Mouse (Mus musculus): ENCODE results near the gene Fcho1.
A peak's percentile ranks its signal among the peaks of the same experiment; 100 is the strongest.

Gene Fcho1

GRCm38 (mm10) chr8:71665331-71666130 lies 60.0 kb downstream of the Fcho1 start:
- DNase-seq (ENCODE audit: low spot score in 2 of 2) = peak in 1 of 2 experiments; percentile 73

- DNase-seq (ENCODE audit: low spot score in 2 of 2) = peak; percentile 89 to 92
Measured at GRCm38 (mm10) chr8:71660325-71661120, 65.0 kb downstream of the Fcho1 start.

- peak in 1 of 2 experiments; percentile 29 for DNase-seq (ENCODE audit: low spot score in 2 of 2)
Measured at GRCm38 (mm10) chr8:71659751-71660150, 65.8 kb downstream of the Fcho1 start.

GRCm38 (mm10) chr8:71658515-71659049 lies 66.9 kb downstream of the Fcho1 start:
- DNase-seq (ENCODE audit: low spot score in 2 of 2) = peak; percentile 28 to 29
